Mouse (Mus musculus): ENCODE data around the gene Gpr152.

The Gpr152 gene

DNA sequence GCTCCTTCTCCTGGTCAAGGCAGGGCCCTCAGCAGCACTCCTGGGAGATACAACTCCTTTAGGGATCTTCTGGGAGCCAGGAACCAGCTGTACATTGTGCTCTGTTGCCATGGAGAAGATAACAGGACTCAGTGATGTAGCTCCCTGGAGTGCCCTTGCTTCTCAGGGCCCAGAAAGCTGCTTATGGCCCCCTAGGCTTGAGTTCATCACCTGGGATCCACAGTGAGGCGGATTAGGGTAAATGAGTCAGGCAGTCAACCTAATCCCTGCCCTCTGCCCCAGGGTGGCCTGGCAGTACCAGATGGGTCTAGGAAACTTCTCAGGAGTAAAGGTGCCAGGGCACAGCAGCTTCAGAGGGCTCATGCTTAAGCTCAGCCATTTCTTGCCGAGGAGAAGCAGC lies at the start of gene Gpr152:
Gpr152 (plus strand) TSS at position 342 of the 400 bp plus-strand sequence.
- DNase-seq (ENCODE audit: low read depth in 1 of 2, low spot score in 2 of 2), result no peak

DNA sequence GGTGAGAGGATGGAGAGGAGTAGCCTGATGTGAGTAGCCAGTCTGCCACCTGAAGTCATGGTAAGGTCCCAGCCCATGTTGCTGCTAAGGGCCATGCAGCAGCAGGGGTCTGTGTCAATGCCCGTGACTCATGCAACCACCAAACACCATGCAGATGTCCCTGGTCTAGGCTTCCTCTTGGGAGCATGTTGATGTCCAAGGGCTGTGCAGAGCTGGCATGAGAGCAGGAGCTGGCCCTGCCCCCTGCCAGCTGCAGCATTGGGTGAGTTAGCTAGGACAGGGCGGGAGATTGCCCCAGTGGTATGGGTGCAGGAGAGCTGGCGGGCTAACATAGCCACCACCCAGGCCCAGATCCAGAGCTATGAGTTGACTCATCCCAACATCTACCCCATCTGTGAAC lies 49.1 kb upstream of the Gpr152 start:
- no peak for DNase-seq (ENCODE audit: low read depth in 1 of 2, low spot score in 2 of 2)

DNA sequence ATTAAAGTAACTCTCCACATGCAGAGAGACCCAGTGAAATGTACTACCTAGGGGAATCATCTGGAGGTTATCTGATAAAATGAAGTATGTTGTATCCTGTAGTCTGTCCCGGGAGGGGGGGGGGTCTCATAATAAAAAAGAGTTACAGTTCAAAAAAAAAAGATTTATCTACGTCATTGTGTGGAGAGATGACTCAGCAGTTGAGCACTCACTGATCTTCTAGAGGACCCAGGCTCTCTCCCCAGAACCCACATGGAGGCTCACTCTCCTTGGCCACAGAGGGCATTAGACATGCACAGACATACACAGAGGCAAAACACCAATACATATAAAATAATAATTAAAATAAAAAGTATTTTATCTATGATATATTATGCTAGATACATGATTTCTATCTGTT lies 48.2 kb upstream of the Gpr152 start:
- no peak for DNase-seq (ENCODE audit: low read depth in 1 of 2, low spot score in 2 of 2)

DNA sequence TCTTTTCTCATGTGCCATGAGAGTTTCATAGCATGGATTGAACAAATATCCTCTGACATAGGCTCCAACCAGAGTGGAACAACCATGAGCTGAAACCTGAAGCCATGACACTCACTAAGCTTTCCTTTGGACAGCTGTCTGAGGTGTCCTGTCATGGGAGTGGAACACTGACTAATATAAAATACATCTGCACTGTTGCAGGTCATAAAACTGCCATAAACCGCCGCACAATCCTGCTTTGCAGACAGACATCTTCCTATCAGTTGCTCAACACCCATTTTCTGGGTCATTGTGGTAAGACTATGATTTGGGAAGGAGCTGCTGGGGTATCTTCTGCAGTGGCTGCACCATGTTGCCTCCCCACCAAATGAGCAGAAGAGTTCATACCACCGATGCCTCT lies 46.8 kb upstream of the Gpr152 start:
- DNase-seq (ENCODE audit: low read depth in 1 of 2, low spot score in 2 of 2), result no peak

DNA sequence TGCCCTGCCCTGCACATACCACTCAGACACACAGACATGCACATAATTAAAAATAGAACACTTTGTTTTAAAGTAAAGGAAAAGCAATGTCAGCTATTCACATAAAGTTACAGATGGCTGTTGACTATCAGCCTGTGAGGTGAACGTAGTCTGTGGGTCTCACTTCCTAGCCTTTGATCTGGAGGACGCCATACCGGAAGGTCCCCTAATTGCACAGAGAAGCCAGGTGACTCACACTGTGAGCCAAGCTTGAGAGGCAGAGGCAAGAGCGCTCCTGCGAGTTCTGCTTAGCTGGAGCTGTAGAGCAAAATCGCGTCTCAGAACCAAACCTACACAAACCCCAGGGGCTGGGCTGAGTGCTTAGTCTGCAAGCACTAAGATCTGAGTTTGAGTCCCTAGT lies 45.8 kb upstream of the Gpr152 start:
- DNase-seq (ENCODE audit: low read depth in 1 of 2, low spot score in 2 of 2), result no peak

DNA sequence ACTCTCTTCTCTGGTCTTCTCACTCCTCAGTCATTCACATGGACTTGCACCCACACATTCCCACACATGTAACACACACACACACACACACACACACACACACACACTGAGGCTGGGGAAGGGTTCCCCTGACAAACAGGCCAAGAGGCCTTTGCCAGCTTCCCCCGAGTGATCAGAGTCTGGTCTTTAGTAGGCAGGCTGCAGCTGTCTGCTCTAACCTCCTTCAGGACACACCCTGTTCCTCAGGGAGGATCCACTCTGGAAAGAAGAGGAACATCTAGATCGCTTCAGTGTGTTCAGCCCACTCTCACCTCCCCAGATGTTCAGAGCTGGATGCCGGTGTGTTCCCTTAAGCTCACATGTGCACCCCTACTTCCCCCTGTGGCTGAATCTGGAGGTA lies 45.2 kb upstream of the Gpr152 start:
- no peak for DNase-seq (ENCODE audit: low read depth in 1 of 2, low spot score in 2 of 2)

DNA sequence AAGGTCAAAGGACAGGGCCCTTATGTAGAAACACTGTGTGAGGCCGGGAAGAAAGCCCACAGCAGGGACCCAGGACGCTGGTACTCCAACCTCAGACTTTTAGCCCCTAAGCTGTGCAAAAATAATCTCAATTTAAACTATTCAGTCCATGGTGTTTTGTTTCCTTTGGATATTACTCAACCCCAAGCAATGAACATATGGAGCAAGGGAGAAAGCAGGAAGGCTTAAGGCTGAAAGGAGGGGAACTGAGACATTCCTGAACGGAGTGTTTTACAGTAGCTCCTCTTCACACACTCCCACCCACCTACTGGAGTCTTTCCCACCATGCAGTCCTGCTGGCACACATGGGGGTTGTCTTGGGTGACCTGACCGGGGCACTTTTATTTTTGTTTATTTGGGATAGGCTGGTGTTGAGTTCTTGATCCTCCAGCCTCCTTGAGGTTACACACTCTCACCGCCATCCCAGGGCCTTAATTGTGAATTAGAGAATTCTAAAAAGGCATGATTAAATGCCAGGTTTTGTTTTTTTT lies 44.7 kb upstream of the Gpr152 start:
- DNase-seq (ENCODE audit: low read depth in 1 of 2, low spot score in 2 of 2), result no peak

DNA sequence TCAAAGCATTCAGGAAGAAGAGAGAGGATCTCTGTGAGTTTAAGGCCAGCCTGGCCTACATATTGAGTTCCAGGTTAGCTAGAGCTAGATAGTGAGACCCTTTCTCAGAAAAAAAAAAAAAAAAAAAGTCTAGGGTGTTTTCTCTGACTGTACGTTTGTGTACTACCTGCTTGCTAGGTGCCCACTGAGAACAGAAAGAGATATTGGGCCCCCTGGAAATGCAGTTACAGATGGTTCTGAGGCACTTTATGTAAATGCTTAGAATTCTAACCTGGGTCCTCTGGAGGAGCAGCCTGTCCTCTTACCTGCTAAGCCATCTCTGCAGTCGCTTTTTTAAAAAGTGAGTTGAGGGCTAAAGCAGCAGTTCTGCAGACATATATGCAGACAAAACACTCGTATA lies 43.8 kb upstream of the Gpr152 start:
- no peak for DNase-seq (ENCODE audit: low read depth in 1 of 2, low spot score in 2 of 2)

DNA sequence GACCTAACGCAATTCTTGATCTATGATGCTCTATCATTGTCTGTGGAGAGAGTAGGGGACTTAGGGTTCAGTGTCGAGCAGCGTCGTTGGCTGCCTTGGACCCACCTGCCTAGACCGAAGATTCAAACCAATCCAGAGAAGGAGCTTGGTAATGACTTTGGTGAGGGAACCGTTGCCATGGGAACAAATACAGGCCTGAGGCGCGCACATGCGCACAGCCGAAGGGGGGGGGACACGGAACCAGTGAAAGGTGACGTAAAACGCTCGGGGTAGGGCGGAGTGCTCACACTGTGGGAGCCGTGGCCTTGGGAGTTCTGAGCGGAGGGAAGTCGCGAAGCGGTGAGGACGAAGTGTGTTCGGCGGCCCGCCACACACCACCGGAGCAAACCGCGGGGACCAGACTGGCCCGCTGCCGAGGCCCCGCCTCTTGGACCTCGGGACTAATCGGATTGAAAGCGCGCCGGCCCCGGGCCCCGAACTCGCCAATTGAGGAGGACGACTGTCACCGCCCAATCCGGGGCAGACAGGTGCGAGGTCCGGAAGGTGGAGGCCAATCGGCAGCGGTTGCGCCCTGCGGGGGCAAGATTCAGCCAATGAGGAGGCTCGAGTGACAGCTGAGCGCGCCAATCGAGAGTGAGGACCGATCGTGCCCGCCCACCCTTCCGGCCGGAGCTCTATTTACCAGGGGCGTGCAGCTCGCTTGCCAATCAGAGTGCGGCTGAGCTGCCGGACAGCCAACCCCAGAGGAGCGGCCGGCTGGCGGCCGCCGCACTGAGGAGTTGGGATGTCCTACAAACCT lies 42.7 kb upstream of the Gpr152 start, which contains the start of gene Cdk2ap2:
Cdk2ap2 (plus strand) TSS at position 541 of the 799 bp plus-strand sequence.
- DNase-seq (ENCODE audit: low read depth in 1 of 2, low spot score in 2 of 2), result peak; percentile 99

DNA sequence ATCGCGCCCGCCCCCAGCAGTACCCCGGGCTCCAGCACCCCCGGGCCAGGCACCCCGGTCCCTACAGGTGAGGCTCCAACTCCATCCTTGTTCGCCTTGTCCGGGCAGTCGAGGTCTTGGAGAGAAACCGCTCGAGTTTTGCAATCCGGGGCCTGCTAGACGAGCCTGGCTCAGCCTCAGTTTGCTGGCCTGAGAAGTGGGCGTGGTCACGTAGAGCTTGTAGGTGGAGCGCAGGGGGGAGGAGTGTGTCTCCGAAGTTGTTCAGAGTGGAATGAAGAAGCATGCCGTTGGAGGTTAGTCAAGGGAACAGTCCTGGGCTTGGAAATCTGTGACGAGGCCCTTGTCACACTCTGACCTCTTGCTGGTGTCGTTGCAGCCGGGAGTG lies 42.2 kb upstream of the Gpr152 start:
- peak in 1 of 2 experiments; percentile 78 for DNase-seq (ENCODE audit: low read depth in 1 of 2, low spot score in 2 of 2)

DNA sequence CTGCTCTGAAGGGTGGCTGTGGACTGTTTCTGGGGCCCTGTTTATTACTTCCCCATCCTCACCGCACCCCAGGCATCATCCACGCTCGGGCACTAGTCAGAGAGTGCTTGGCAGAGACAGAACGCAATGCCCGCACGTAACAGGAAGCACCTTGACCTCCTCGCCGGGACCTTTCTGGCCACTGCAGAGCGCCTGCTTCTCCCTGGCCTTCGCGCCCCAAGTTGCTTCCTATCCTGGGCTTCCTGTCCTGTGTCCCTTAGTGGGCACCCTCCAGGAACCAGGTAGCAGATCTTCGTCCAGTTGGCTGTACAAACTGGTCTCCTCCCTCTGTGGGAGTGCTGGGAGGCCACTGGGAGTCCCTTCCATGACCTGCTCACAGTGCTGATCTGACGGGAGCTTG lies 41.2 kb upstream of the Gpr152 start:
- peak in 1 of 2 experiments; percentile 25 for DNase-seq (ENCODE audit: low read depth in 1 of 2, low spot score in 2 of 2)

DNA sequence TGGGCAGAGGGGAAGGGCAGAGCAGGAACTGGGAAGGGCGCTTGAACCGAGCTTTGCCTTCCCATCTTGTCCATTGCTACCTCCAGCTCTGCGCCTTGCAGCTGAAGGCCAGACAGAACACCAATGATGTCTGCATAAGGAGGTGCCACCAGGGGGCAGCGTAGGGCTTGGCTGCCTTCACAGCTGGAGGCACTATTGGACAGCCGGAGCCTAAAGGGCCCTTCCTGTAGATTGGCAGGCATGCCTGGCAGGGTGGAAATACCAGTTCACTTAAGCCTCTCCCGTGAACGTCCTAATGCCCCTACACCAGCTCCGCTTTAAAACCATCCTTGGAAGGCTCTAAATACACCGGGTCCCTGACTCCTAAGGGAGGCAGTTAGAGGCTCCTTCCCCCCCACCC lies 40.5 kb upstream of the Gpr152 start:
- peak; percentile 79 to 88 for DNase-seq (ENCODE audit: low read depth in 1 of 2, low spot score in 2 of 2)

DNA sequence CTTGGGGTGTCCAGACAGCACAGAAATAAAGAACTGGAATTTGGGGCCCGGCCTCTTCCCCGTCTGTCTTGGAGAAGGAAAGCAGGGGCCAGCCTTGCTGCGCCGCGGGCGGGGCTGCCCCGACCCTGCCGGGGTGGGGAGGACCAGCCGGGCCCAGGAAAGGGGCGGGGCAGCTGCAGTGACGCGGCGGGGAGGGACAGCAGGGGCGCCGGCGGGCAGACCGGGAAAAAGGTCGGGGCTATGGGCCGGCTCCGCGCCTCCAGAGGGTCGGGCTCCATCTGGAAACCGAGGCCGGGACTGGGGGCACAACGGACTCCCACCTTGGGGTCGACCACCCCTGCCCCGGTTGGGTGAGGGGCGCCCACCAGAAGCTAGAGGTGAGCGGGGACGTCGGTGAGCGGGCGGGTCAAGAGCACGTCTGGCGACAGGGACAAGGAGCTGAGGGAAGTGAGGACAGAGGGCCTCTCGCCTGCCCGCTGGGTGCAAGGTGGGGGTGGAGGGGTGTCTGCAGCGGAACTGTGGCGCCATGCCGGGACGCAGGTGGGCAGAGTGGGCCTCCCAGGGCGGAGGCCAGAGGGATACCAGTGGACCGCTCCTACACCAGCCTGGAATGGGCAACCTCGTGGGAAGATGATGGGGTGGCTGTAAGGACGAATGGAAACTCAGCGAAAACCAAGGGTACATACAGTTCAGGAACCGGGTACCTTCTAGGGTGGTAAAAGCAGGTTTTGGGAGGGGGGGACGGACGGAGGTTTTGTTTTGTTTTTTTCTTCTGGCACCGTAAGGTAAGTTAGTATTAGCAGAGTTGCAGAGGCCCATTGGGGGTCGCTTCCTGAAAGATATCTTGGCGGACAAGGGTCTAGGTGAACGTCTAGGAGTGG lies 39.5 kb upstream of the Gpr152 start, which contains the start of gene Pitpnm1:
Pitpnm1 (plus strand) TSS at position 162 of the 881 bp plus-strand sequence.
- peak in 1 of 2 experiments; percentile 61 for DNase-seq (ENCODE audit: low read depth in 1 of 2, low spot score in 2 of 2)

DNA sequence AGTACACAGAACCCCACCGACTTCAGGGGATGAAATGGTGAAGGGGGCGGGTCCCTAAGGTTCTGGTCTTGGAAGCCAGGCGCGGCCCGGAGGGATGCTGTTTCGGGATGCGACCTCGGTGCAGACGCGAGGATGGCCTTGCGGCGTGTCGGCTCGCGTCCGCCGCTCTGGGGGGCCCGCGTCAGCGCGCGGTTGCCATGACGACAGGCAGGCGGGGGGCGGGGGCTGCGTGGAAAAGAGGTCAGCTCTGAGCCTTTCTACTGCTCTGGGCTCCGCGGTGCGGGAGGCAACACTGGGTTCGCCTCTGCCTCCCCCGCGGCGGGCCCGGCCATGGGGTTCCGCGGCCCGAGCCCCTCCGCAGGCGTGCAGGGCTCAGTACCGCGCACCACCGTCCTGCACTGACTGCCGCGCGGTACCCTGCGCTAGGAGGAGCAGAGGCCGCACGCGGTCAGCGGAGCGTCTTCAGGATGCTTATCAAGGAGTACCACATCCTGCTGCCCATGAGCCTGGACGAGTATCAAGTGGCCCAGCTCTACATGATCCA lies 38.8 kb upstream of the Gpr152 start:
- no peak for DNase-seq (ENCODE audit: low read depth in 1 of 2, low spot score in 2 of 2)

DNA sequence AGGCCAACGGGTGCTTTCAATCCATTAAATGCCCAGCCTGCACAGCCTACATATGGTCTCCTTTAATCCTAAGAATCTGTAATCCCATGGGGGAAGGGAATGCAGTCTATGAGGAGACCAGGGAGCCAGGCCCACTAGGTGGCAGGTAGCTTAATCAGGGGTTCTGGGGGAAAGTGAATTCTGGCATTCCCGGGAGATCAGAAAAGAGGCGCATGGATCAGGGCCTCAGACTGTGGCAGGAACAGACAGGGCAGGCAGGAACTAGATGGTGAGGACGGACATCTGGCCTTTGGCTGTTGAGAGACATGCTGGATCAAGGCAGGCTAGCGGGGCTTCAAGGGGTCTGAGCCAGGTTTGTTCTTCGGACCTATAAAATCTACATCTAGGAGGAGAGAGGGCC lies 38.1 kb upstream of the Gpr152 start:
- no peak for DNase-seq (ENCODE audit: low read depth in 1 of 2, low spot score in 2 of 2)

DNA sequence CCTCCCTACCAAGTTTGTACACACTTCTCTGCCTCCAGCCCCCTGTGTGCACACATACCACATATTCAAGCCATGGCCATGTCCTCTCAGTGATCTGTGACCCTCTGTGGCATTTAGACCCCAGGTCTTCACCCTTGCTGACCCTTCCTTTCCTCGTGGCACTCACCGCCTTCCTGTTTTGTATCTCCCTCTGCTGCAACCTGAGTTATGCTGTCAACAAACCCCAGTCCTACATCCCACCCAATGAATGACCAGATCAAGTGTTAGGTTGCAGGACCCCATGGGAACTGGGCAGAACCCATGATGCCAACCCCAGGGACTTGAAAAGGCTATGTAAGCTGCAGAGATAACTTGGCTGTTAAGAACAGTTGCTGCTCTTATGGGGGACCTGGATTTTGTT lies 37.5 kb upstream of the Gpr152 start:
- DNase-seq (ENCODE audit: low read depth in 1 of 2, low spot score in 2 of 2), result no peak

DNA sequence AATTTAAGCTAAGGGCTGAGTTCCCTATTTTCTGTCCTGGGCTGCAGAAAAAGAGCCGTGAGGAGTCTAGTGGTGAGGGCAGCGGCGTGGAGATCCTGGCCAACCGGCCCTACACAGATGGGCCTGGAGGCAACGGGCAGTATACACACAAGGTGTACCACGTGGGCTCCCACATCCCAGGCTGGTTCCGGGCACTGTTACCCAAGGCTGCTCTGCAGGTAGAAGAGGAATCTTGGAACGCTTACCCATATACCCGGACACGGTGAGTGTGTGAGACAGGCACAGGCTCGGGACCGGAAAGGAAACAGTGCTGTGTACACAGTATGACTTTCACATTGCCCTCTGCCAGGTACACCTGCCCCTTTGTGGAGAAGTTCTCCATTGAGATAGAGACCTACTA lies 37.0 kb upstream of the Gpr152 start:
- no peak for DNase-seq (ENCODE audit: low read depth in 1 of 2, low spot score in 2 of 2)

DNA sequence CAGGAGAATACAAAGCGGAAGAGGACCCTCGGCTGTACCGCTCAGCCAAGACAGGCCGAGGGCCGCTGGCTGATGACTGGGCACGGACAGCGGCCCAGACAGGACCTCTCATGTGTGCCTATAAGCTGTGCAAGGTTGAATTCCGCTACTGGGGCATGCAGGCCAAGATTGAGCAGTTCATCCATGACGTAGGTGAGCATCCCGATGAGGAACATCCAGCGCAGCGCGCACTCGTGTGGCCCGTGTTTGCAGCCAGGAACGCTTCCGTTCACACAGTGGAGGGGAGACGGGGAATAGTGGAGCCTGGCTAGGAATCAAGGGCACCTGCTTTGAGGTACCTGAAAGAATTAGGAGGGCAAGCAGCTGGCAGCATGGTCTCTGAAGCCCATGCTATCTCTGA lies 36.3 kb upstream of the Gpr152 start:
- no peak for DNase-seq (ENCODE audit: low read depth in 1 of 2, low spot score in 2 of 2)

DNA sequence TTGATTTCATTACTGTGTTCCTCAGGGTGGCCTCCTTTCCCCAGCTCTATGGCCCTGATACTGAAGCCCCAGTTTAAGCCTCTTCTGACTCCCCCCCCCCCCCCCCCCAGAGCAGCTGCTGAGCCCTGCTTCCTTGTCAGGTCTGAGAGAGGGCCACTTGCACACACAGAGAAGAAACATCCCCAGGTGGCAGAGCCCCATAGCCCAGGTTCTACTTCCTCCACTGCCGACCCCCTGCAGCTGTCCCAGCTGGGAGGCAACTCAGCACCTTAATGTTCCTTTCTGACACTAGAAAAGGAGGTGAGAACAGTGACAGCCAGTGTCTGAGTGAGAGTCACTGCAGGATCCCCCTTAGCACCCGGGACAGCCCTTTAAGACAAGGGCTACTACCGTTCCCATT lies 35.8 kb upstream of the Gpr152 start:
- no peak for DNase-seq (ENCODE audit: low read depth in 1 of 2, low spot score in 2 of 2)

DNA sequence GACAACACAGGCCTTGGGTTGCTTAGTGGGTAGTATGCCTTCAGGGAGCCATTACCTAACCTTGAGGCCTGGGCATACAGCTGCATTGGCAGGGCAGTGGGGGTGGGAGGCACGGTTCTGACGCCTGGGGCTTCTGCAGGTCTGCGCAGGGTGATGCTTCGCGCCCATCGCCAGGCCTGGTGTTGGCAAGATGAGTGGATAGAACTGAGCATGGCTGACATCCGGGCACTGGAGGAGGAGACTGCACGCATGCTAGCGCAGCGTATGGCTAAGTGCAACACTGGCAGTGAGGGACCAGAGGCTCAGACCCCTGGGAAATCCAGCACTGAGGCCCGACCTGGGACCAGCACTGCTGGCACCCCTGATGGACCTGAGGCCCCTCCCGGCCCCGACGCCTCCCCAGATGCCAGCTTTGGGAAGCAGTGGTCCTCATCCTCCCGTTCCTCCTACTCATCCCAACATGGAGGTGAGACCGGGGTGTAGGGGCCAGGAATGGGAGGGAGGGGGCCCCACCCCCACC lies 34.9 kb upstream of the Gpr152 start:
- DNase-seq (ENCODE audit: low read depth in 1 of 2, low spot score in 2 of 2), result no peak

DNA sequence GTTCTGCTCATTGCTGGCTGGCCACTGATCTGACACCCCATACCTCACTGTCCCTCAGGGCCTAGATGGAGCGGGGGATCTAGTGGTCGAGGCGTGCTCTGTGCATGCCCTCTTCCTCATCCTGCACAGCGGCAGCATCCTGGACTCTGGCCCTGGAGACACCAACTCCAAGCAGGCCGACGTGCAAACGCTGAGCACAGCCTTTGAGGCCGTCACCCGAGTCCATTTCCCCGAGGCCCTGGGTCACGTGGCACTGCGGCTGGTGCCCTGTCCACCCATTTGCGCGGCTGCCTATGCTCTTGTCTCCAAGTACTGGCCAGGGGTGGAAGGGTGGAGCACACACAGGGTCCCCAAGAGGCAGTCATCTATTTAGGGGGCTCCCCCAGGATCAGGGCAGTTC lies 32.9 kb upstream of the Gpr152 start:
- no peak for DNase-seq (ENCODE audit: low read depth in 1 of 2, low spot score in 2 of 2)

Measured in monocyte, adult 2 months (primary cell).